Mouse (Mus musculus) megakaryocyte-erythroid progenitor cell, adult 5-6 weeks (primary cell): ENCODE results near the gene Heatr4. TPM values are rescaled to one million over a fixed set of nuclear protein-coding genes. Genes with fewer than 3 reads are reported as not detected.
"Not testable (repeated sequence)": the region's sequence is repeated elsewhere in the genome, so short reads cannot be mapped to it uniquely, and the experiment has no call there.

ENCODE experiments used
- ATAC-seq: replicated peaks from 2 replicates; pipeline ENCODE4 v1.8.0; 2016; ENCODE audit warnings: mild to moderate bottlenecking, inconsistent platforms; ENCODE audit not compliant: severe bottlenecking, poor library complexity, low FRiP score, low TSS enrichment
- total RNA-seq, 2 experiments: library from RNA; stranded (forward) in 1 of 2; stranded (reverse) in 1 of 2; fragments of 200-1000, 215-1000 nt in 1 of 2; fragments of >200 nt in 1 of 2; fragmentation: Nextera tagmentation in 1 of 2; gene quantifications; 2 replicates each; pipeline ENCODE4 v1.2.3; 2014 to 2017

Gene Heatr4
- total RNA-seq, 2 experiments from 2014 or later: not detected

DNA sequence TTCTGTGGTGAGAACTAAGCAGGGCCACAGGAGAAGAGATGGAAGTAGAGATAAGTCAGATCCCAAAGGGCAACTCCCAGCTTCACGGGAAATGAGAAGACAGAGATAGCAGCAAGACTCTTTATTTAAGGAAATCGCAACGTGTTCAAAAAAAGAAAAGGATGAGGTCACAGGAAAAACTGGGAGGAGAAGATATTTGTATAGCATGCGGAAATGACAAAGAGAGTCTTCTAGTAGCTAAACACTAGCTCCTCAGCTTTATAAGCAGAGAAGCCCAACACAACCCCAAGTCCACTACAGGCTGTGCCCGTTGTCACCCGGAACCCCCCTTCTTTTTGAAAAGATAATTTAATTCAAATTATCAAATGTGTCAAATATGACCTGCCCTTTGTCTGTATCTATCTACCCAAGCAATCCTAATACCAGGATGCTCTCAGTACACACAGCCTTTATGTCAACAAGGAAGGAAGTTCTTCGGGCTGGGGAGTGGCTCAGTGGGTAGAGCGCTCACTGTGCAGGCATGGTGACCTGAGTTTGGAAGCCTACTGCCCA lies 37.3 kb downstream of the Heatr4 start:
- ATAC-seq: no peak

DNA sequence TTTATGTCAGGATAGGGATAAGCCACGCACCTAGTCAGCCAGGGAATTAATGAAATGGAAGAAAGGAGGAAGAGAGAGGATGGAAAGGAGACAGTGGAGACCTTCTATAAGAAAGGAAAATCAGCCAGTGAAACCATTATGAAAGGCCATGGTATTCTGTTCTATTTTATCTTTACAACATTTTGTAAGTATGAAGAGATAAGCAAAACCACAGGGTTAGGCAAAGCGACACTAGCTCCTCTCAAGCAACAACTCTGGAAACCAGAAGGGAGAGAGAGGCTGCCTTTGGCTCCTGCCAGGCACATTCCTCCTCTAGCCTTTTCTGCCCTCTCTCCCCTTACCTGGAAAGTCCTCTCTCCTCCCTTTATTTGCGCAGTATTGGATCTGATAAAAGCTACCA lies 42.7 kb downstream of the Heatr4 start:
- ATAC-seq: peak; percentile 78

DNA sequence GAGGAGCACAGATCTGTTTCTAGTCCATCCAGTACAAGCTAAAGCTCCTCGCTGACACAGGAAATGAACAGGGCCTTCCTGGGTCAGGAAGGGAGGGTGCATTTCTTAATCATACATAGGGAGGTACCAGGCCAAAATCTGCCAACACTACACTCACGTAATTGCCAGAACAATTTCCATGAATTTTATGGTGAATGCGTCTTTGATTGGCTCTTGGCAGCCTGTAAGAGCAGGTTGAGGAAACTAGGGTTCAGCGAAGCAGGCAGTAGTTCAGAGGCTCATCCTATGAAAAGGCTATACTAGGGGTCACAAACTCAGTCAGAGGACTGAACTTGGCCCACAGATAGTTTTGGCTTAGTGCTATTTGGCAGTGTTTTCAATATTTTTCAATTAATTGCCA lies 44.6 kb downstream of the Heatr4 start:
- no peak for ATAC-seq

DNA sequence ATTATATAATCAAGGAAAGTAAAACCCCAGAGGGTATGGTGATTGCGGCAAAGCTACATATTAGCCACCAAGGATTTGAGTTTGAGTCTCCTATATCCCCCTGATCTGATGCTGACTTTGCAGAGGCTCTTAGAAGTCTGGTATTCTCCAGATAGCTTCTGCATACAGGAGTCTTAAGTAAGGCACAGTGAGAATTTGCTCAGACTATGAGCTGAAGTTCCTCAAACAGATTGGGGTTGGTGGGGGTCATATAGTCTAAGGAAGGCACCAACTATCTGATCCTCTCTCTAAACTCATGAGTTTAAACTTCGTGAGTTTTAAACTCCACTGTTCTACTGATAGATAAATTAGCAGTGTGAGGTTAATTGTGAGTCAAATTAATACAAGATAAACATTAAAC lies 45.3 kb downstream of the Heatr4 start:
- no peak for ATAC-seq

DNA sequence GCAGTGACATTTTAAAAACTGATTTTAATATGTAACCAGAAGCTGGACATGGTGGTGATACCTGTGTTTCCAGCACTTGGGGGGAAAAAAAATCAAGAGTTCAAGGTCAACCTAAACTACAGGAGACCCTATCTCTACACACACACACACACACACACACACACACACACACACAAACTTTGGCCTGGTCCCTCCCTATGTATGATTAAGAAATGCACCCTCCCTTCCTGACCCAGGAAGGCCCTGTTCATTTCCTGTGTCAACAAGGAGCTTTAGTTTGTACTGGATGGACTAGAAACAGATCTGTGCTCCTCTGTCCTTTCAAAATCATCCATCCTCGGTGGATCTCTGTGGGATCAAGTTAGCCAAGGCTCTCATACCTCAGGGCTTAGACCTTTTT lies 46.1 kb downstream of the Heatr4 start:
- ATAC-seq: not testable (repeated sequence)

DNA sequence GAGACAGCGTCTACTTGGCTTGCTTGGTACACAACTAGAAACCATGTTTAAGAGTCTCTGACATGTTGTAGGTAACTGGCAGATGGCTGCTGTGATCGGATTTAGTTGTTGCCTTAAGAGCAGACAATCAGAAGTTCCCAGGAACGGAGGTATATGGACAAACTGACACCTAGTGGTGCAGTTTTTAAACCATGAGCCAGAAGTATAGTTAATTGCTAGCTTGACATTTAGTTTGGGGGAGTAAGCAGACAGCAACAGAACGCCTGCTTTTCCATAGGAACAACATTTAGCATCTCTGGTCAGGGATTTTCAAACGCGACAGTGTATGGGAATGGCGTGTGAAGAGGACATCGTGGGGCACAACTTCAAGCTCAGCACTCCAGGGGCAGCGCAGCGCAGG lies 47.1 kb downstream of the Heatr4 start:
- no peak for ATAC-seq

- ATAC-seq: no peak
Measured at GRCm38 (mm10) chr12:83929186-83929804, 55.4 kb downstream of the Heatr4 start.

DNA sequence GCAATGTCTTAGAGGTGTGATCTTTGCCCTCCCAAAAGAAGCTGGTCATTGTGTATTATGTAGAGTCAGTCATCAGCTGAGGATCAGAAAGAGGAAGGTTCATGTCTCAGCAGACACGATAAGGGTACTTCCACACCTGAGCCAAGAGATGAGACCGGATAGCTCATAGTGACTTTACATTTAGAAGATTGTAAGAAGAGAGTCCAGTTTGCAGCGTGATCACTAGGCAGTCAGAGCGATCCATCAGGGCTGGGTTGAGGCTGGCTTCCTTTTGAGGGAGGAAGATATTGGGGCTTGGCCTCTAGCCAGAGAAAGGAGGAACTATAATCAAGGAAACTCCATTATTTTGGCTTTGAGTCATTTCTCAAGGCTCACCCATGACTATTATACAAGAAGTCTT lies 56.9 kb downstream of the Heatr4 start:
- no peak for ATAC-seq

DNA sequence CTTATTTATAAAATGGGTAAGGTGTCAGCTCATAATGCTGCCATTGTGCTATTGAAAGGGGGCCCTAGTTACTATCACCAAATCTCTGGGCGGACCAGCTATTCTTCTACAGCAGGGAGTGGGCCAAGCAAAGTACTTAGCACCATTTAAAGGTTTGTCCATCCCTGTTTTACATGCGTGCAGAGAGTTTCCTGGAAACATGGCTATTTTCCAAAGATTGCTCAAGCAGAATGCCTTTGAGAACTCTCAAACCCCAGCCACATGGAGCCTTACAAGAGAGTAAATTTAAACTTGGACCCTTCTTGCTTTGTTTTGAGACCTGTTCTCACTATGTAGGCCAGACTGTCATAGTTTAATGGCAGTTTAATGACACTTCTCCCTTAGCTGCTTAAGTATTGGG lies 58.6 kb downstream of the Heatr4 start:
- no peak for ATAC-seq

DNA sequence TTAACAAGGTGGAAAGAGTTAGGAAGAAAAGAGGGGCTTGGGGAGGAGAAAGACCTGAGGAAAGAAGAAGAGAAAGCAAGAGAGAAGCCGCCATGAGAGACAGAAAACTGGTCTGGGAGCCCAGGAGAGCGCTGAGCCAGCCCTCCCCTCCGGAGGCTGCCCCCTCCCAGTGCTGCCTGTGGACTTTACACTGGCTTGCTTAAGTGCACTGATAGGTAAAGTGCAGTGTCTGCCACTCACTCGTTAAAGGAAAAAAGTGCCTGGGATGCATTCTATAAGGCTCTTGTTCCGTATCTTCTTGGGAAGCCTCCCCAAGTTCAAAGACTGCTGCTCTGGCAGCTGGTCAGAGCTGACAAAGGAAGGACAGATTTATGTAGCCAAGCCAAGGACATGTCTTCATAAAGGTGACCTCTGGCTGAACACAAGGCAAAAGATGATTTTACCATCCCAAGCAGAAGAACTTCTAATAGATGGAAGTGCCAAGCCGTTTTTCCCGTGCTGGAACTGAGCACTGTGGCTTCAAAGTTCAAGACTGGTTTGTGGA lies 59.4 kb downstream of the Heatr4 start:
- ATAC-seq: no peak

DNA sequence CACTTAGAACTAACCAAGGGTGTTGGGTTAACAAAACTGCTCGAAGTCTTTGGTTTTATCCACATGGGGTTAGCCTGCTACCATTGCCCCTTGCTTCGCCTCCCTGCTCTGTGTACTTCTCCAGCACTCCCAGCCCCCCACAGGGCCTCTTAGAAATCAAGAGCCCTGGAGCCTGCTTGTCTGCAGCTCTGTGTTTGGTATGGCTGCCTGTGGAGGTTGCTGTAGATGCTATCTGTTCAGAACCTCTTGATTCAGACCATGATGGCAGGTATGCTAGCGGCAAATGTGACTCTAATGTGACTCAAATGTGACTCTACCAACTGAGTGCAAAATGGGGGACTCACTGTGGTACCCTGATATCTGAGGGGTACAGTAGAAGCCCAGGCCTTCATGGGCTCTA lies 60.3 kb downstream of the Heatr4 start:
- no peak for ATAC-seq

GRCm38 (mm10) chr12:83923486-83923859 lies 61.2 kb downstream of the Heatr4 start:
- ATAC-seq: no peak

DNA sequence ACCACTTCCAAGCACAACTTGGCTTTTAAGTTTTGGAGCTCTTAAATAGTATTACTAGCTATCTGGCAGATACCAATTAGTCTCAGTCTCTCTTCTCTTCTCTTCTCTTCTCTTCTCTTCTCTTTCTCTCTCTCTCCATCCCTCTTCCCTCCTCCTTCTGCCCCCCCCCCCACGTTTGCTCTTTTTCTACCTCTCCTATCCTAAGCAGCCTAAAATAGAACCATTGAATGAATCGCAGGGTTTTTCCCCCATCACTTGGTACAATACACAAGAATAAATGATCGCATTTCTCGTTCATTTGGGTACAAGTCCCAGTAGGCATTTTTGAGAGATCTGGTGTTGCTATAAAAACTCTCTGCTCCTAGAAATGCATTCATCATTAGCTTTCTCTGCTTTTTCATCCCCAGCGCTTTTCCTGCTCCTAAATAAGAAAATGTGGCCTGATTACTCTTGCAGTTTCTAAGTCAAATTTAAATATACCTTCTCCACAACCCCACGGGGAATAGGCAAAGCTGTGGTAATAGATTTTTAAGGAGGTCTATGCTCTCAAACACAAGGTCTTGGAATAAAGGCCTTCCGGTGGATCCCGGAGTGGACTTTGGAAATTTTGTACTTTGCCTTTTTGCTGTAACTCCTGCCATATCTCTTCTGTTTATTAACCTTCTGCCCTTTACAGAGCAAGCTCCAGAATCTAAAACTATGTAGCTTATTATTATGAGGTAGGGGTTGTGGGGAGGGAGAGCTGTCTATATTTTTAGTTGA lies 61.7 kb downstream of the Heatr4 start:
- no peak for ATAC-seq

GRCm38 (mm10) chr12:83921535-83922381 lies 62.9 kb downstream of the Heatr4 start, which contains the start of gene Numb:
Gene Numb (minus strand): TSS chr12:83921934.
- ATAC-seq: peak; percentile 100

DNA sequence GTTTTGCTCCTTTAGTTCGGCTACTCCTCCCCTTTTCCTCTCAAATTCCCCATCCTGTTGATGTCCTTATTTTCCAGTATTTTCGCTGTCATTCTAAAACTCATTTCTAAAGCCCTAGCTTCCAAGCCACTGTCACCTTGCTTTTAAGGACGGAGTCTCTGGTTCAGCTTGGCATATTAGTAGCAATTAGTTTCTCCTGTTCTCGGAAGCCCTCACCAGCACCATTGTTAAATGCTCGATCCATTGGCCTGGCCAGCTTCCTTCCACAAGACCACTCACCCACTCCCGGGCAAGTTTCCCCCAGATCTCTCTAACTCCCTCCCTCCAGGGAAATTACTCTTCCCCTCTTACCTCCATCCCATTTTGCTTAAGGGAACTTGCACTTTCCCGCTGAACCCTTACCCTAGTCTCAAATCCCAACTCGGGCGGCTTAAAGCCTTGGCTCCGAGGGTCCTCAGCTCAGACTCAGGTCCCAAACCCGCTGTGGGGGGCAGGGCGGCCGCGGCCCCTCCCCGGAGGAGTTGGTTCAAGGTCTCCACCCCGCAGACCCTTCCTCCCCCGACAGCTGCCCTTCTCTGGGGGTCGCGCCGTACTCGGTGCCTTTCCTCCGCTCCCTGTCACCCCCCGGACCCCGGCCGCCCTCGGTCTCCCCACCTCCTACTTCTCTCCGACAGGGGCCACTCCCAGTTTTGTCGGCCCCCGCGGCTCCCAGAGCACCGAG lies 63.8 kb downstream of the Heatr4 start:
- ATAC-seq: no peak

- no peak for ATAC-seq
Measured at GRCm38 (mm10) chr12:83916884-83917283, 67.8 kb downstream of the Heatr4 start.

GRCm38 (mm10) chr12:83914797-83915196 lies 69.9 kb downstream of the Heatr4 start:
- ATAC-seq: no peak

DNA sequence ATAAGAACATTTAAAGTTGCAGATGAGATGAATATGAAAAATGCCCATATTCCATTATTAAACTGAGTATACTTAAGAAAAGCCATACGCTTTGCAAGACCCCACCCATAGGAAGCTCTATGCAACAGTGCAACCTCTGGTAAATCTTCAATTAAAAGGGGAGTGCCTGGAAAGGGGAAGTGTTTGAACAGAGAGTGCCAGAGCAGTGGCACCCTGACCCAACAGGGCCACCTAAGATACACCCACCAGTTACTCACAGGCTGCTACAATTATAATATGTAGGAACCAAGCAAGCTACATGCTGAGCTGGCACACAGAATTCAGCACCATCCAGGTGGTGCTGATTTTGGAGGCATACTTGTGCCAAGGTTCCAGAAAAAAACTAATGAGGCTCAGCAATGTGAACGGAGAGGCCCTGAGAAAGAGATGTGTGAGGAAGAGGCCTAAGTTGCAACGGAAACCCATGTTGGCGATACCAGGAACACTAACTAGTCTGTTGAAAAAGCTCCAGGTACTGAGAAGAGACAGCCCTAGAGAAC lies 70.4 kb downstream of the Heatr4 start:
- ATAC-seq: no peak

- no peak for ATAC-seq
Measured at GRCm38 (mm10) chr12:83910451-83910850, 74.2 kb downstream of the Heatr4 start.
